Mouse (Mus musculus) embryonic facial prominence, embryonic 13.5 days (tissue): ENCODE measurements around the gene Camta1. TPM values are rescaled to one million over a fixed set of nuclear protein-coding genes. Genes with fewer than 3 reads are reported as not detected.
"Not testable (repeated sequence)": the region's sequence is repeated elsewhere in the genome, so short reads cannot be mapped to it uniquely, and the experiment has no call there.

ENCODE experiments used
- ATAC-seq: fragments of 200-750 bp; cut with Nextera tagmentation; 2 replicates; pipeline ENCODE4 v1.8.0; 2017; ENCODE audit warnings: low read depth; ENCODE audit not compliant: insufficient number of reproducible peaks, insufficient read depth, low FRiP score, low TSS enrichment
- H3K27ac ChIP-seq: fragments of 300-500 bp; sonication (generic); 2 replicates; pipeline ENCODE4 v1.5.1; 2015; ENCODE audit warnings: moderate library complexity, mild to moderate bottlenecking, inconsistent platforms
- H3K27me3 ChIP-seq: fragments of 300-500 bp; sonication (generic); 2 replicates; pipeline ENCODE4 v1.6.1; 2015; ENCODE audit warnings: mild to moderate bottlenecking, inconsistent platforms
- H3K36me3 ChIP-seq: fragments of 300-500 bp; sonication (generic); 2 replicates; pipeline ENCODE4 v1.6.1; 2015; ENCODE audit warnings: mild to moderate bottlenecking, inconsistent platforms
- H3K4me1 ChIP-seq: fragments of 300-500 bp; sonication (generic); 2 replicates; pipeline ENCODE4 v1.6.1; 2015; ENCODE audit warnings: inconsistent platforms
- H3K4me2 ChIP-seq: fragments of 300-500 bp; sonication (generic); 2 replicates; pipeline ENCODE4 v1.6.1; 2015; ENCODE audit warnings: moderate library complexity, mild to moderate bottlenecking, inconsistent platforms
- H3K4me3 ChIP-seq: fragments of 300-500 bp; sonication (generic); 2 replicates; pipeline ENCODE4 v1.5.1; 2015; ENCODE audit warnings: mild to moderate bottlenecking, inconsistent platforms
- H3K9ac ChIP-seq: fragments of 300-500 bp; sonication (generic); 2 replicates; pipeline ENCODE4 v1.6.1; 2015; ENCODE audit warnings: mild to moderate bottlenecking, inconsistent platforms
- H3K9me3 ChIP-seq: fragments of 300-500 bp; sonication (generic); 2 replicates; pipeline ENCODE4 v1.6.1; 2016; ENCODE audit warnings: inconsistent platforms
- WGBS: fragments of 180-500 bp; shearing (Covaris S2); methylation state at CpG from one replicate; pipeline ENCODE4 v1.1.7; 2015; ENCODE audit warnings: mixed read lengths; 5-methylcytosine and 5-hydroxymethylcytosine counted together
- polyA plus RNA-seq: library from polyadenylated mRNA; unstranded; fragments of >200 nt; fragmentation: Nextera tagmentation; extraction: Ambion mirVana; gene quantifications from 2 replicates; pipeline ENCODE4 v1.2.1, GENCODE M21; 2015

Camta1 gene
- polyA plus RNA-seq, 1 experiment from 2014 or later: 106 TPM

DNA sequence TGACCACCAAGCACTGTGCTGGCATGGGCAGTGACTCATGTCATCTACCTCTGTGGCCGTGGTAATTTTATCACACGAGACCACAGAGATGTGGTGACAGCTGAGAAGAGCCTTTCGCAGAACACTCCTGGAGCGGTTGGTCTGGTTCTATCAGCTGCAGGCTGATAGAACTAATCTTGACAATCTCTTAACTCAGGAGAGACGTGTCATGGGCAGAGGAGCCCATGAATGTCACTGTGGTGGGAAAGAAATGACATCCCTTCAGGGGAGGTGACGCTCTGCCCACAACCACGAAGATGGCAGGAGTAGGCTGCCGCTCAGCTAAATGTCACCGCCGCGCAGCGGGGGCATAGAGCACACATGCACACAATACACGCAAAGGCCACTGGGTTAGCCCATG lies 937.4 kb downstream of the Camta1 start:
- Histone ChIP-seq H3K27ac (no peak overlapping the region), H3K27me3 (no peaks in the 10 kb centered on the region), H3K9me3 (no peaks in the 10 kb centered on the region), H3K9ac (no peak overlapping the region), H3K4me2 (no peak overlapping the region), H3K4me3 (no peak overlapping the region), H3K4me1 (no peaks in the 10 kb centered on the region), H3K36me3 (no peaks in the 10 kb centered on the region)
- no peak for ATAC-seq
- 82% methylated on average over 13 of the region's 13 CpGs for WGBS

GRCm38 (mm10) chr4:150921206-150921605 lies 940.5 kb downstream of the Camta1 start:
- Histone ChIP-seq H3K36me3 (no peaks in the 10 kb centered on the region), H3K27ac (no peak overlapping the region), H3K27me3 (no peaks in the 10 kb centered on the region), H3K9me3 (no peaks in the 10 kb centered on the region), H3K9ac (no peak overlapping the region), H3K4me1 (no peaks in the 10 kb centered on the region), H3K4me2 (no peak overlapping the region), H3K4me3 (no peak overlapping the region)
- ATAC-seq: 0 out of 2 replicates have a peak, but pooled peaks have one; percentile 6
- WGBS: 68% methylated on average over 8 of the region's 8 CpGs

DNA sequence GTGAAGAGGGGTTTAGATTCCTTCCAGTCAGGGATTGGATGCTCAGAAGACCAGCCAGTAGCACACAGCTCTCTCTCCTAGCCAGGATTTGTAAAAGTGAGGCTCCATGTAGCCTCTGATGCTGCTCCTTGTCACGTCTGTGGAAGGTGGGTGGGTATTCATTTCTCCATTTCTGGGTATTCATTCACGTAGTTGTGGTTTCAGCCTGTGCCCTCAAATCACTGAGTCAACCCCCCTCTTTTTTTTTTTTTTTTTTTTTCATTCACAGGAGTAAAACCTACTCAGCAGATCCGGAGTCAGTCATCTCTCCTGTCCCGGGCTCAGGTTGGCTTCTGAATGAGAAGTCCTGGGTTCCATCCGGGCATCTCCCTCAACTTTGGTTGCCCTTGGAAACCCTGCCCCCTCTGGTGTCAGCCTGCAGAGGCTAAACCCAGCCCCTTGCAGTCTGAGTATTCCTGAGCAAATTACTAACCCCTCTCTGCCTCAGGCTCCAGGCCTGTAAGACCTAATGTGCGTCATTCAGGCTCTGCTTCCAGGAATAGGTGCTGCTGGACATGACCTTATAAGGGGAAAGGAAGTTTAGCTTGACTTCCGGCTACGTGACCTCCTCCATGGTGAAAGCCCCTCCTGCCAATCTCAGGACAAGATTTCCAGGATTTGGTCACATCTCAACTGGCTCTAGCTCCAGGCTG lies 944.2 kb downstream of the Camta1 start:
- no peaks in the 10 kb centered on the region for H3K27me3 ChIP-seq
- no peak overlapping the region for H3K9ac ChIP-seq
- H3K27ac ChIP-seq: no peak overlapping the region
- 64% methylated on average over 8 of the region's 8 CpGs for WGBS
- no peak overlapping the region for H3K4me3 ChIP-seq
- H3K9me3 ChIP-seq: no peaks in the 10 kb centered on the region
- H3K36me3 ChIP-seq: no peaks in the 10 kb centered on the region
- no peak for ATAC-seq
- no peak overlapping the region for H3K4me2 ChIP-seq
- peaks cover 18% of the 10 kb centered on the region for H3K4me1 ChIP-seq

DNA sequence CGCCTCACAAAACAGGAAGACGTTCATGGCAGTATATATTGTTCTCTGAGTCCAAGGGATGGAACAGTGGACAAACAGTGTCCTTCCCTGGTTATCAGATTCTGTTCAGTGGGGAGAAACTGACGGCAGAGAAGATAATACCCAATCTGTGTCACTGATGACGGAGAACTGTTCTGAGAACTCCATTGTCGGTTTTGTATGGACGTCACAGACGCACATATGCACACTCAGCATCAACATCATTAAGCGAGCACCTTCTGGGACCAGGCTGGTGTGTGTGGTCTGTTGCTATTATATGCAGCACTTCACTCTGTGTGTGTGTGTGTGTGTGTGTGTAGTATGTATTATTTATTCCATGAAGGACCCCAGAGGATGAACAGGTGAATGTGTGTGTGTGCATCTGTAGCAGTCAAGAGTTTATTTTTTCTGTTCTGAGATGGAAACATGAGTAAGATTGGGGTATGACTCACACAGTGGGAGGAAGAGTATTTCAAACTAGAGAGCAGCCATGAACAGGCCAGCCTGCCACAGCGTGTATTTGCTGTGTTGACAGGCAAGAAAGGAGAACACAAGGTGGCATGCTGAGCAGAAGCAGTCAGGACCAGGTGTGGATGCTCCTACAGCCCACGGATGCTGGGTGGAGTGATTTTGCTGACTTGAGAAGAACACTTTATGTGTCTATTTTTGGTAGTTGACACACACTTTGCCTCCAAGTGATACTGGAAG lies 946.3 kb downstream of the Camta1 start:
- ATAC-seq: no peak
- Histone ChIP-seq H3K4me2 (peak overlapping the region; percentile 71), H3K9ac (peak overlapping the region; percentile 88), H3K9me3 (no peaks in the 10 kb centered on the region), H3K4me3 (peak overlapping the region; percentile 58), H3K27me3 (no peaks in the 10 kb centered on the region), H3K36me3 (no peaks in the 10 kb centered on the region), H3K4me1 (peaks cover 18% of the 10 kb centered on the region), H3K27ac (no peak overlapping the region)
- 56% methylated on average over 10 of the region's 10 CpGs for WGBS

- H3K36me3 ChIP-seq: no peaks in the 10 kb centered on the region
- H3K27ac ChIP-seq: peak within 1 kb of the TSS; percentile 89
- H3K9me3 ChIP-seq: no peaks in the 10 kb centered on the region
- WGBS: under 1% methylated on average over 48 of the region's 48 CpGs
- peak within 1 kb of the TSS; percentile 58 for H3K4me3 ChIP-seq
- no peaks in the 10 kb centered on the region for H3K27me3 ChIP-seq
- ATAC-seq: peak; percentile 79
- H3K4me1 ChIP-seq: peaks cover 18% of the 10 kb centered on the region
- peak within 1 kb of the TSS; percentile 71 for H3K4me2 ChIP-seq
- peak within 1 kb of the TSS; percentile 88 for H3K9ac ChIP-seq
These were observed 947.4 kb downstream of the Camta1 start, which contains the start of the genes Park7 and Tnfrsf9 for GRCm38 (mm10) chr4:150914290-150914733. Park7 (minus strand) TSS chr4:150914437. Tnfrsf9 (plus strand) TSS chr4:150914562.

- no peaks in the 10 kb centered on the region for H3K27me3 ChIP-seq
- WGBS: 14% methylated on average over 12 of the region's 12 CpGs
- no peaks in the 10 kb centered on the region for H3K9me3 ChIP-seq
- peaks cover 22% of the 10 kb centered on the region for H3K4me1 ChIP-seq
- H3K27ac ChIP-seq: peak overlapping the region; percentile 89
- H3K4me3 ChIP-seq: peak overlapping the region; percentile 58
- H3K9ac ChIP-seq: peak overlapping the region; percentile 88
- ATAC-seq: no peak
- H3K36me3 ChIP-seq: no peaks in the 10 kb centered on the region
- peak overlapping the region; percentile 71 for H3K4me2 ChIP-seq
These were observed 947.9 kb downstream of the Camta1 start for GRCm38 (mm10) chr4:150913743-150914142.

- H3K27me3 ChIP-seq: no peaks in the 10 kb centered on the region
- peak overlapping the region; percentile 55 for H3K27ac ChIP-seq
- no peaks in the 10 kb centered on the region for H3K9me3 ChIP-seq
- H3K4me1 ChIP-seq: peaks cover 30% of the 10 kb centered on the region
- H3K36me3 ChIP-seq: peaks cover 23% of the 10 kb centered on the region
- peak overlapping the region; percentile 88 for H3K4me3 ChIP-seq
- peak; percentile 10; the same call in 1 of the 2 replicates for ATAC-seq
- H3K4me2 ChIP-seq: peak overlapping the region; percentile 72
- no peak overlapping the region for H3K9ac ChIP-seq
- WGBS: 85% methylated on average over 19 of the region's 19 CpGs
These were observed 951.3 kb downstream of the Camta1 start for GRCm38 (mm10) chr4:150910164-150910951.

DNA sequence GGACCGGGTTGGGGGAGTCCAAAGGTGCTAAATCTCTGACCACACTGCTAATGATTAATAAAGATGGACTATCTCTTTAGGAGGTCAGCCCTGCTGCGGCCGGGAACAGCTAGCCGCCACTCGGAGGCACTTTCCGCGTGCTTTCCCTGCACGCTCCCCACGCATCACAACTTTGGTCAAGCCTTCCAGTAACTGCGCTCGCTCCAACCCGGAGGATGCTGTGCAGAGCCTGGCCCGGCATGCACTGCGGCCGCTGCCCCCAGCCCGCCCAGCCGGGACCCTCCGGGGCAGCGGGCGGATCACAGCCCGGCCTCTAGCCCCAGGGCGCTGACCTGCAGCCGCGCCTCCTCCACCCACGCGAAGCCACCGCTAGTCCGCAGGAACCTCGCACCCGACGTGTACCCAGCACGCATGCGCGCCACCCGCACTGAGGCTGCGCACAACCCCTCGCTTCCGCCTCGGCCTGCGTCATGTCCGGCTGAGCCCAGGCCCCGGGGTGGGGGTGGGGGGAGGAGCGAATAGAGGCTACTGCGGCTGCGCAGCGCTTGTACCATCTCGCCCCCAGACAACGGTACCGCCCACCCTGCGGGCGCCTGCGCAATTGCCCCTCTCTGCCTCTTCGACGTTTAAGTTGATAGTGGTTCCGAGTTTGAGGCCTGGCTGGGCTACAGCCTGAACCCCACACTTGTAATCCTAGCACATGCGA lies 952.1 kb downstream of the Camta1 start:
- peak; percentile 89 for ATAC-seq
- WGBS: under 1% methylated on average over 56 of the region's 56 CpGs

DNA sequence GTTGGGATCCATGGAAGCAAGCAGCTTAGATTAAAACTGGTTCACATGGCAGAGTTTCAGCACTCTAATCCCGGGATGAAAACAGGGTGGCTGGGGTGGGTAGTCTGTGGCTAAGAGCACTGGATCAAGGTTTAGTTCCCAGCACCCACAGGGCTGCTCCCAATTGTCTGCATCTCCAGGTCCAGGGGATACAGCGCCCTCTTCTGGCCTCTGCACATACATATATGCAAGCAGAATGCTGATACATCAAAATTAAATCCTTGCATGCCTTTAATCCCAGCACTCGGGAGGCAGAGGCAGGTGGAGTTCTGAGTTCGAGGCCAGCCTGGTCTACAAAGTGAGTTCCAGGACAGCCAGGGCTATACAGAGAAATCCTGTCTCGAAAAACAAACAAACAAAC lies 953.2 kb downstream of the Camta1 start:
- H3K4me1 ChIP-seq: peaks cover 20% of the 10 kb centered on the region
- H3K27ac ChIP-seq, H3K27me3 ChIP-seq, ATAC-seq, H3K9me3 ChIP-seq, H3K9ac ChIP-seq: not testable (repeated sequence)
- peak overlapping the region; percentile 72 for H3K4me2 ChIP-seq
- peak overlapping the region; percentile 88; the same call in 1 of the 2 replicates for H3K4me3 ChIP-seq
- H3K36me3 ChIP-seq: peaks cover 38% of the 10 kb centered on the region
- WGBS: 74% methylated on average over 5 of the region's 5 CpGs

More for the DNA sequence above, 952.1 kb downstream of the Camta1 start:
- Histone ChIP-seq H3K9ac (peak overlapping the region; percentile 98), H3K27me3 (no peaks in the 10 kb centered on the region), H3K4me3 (peak overlapping the region; percentile 88), H3K9me3 (no peaks in the 10 kb centered on the region), H3K27ac (peak overlapping the region; percentile 83), H3K4me1 (peaks cover 23% of the 10 kb centered on the region), H3K36me3 (peaks cover 29% of the 10 kb centered on the region), H3K4me2 (peak overlapping the region; percentile 72)

DNA sequence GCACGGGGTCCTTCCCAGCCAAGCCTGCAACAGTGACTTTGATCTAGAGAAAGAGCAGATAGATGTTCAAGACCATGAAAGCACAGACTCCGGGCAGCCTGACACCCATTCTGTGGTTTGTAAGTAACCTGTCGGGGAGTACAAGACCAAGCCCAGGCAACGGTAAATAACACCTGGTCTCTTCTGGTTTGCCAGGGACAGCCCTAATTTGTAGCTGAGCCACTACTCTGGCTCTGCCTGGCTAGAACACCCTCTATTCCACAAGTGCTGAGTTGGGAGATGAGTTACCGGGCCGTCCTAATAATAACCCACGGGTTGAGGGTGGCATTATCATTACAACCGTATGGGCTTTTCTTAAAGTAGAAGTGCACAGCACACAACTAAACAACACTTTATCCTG lies 954.6 kb downstream of the Camta1 start:
- H3K9ac ChIP-seq: no peak overlapping the region
- H3K36me3 ChIP-seq: peaks cover 52% of the 10 kb centered on the region
- H3K27ac ChIP-seq: no peak overlapping the region
- H3K4me2 ChIP-seq: no peak overlapping the region
- no peaks in the 10 kb centered on the region for H3K9me3 ChIP-seq
- H3K27me3 ChIP-seq: no peaks in the 10 kb centered on the region
- ATAC-seq: no peak
- no peak overlapping the region for H3K4me3 ChIP-seq
- H3K4me1 ChIP-seq: peaks cover 15% of the 10 kb centered on the region
- WGBS: 91% methylated on average over 8 of the region's 8 CpGs
